Mouse (Mus musculus): ENCODE results near the gene Zfp870. TPM values are rescaled to one million over a fixed set of nuclear protein-coding genes. Genes with fewer than 3 reads are reported as not detected.
"Not testable (repeated sequence)": the region's sequence is repeated elsewhere in the genome, so short reads cannot be mapped to it uniquely, and the experiment has no call there.

The Zfp870 gene
- polyA plus RNA-seq, 1 experiment from 2014 or later, result 7.4 TPM

DNA sequence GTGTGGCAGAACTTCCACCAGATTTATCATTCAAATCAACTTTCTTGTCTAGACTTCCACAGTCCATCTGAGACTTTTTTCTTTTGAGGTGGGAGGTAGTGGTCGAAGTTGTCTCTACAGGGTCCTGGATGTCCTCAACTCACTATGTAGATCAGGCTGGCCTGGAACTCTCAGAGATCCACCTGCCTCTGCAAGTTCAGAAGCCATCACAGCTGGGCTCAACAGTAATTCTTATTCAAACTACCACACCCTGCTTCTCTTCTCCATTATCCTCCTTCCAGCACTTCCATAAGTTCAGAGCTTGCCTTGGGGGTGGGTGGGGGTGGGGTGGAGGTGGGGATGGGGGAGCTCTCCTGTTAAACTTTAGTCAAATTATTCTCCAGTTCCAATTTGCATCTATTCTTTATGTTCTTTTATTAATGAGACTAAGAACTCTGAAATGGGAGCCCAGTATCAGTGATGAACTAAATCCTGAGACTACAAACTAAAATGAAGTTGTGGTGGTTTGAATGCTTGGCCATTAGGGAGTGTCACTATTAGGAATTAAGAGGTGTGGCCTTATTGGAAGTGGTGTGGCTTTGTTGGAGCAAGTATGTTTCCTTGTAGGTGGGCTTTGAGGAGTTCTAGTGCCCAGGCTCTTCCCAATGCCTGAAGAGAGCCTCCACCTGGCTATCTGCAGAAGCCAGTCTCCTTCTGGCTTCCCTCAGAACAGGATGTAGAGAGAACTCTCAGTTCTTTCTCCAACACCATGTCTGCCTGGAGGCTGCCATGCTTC, 10.5 kb upstream of the Zfp870 start:
- Histone ChIP-seq H3K4me3 (no peak overlapping the region), H3K9me3 (no peaks in the 10 kb centered on the region), H3K36me3 (no peaks in the 10 kb centered on the region), H3K4me2 (no peak overlapping the region), H3K27ac (no peak overlapping the region), H3K27me3 (peaks cover 6% of the 10 kb centered on the region; the same call in 1 of the 2 replicates), H3K4me1 (replicated peaks) (0 out of 2 replicates have a peak, but pooled peaks cover 4% of the 10 kb centered on the region), H3K9ac (no peak overlapping the region)
- 92% methylated on average over 1 of the region's 1 CpGs for WGBS
- no peak for ATAC-seq (ENCODE audit: low FRiP score)

DNA sequence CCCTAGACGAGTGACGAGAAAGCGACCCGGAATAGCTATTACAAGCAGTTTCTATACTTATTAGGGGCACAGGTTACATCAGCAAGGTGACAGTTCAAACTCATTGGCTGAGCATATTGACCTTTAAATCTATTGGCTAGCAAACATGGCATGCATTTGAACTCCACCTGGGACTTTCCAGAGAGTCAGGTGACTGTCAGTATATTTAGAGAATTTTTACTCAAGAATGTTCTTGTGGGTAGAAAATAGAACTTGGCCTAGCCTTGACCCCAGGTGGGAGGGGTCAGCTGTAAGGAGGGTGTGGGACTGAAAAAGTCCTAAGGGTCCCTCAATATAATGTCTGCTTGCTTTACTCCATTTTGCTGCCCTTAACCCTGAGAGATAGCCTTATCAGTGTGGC, 4.0 kb upstream of the Zfp870 start:
- Histone ChIP-seq H3K4me3 (no peak overlapping the region), H3K4me2 (no peak overlapping the region), H3K27me3 (no peaks in the 10 kb centered on the region), H3K9ac (no peak overlapping the region), H3K4me1 (replicated peaks) (peaks cover 10% of the 10 kb centered on the region), H3K27ac (no peak overlapping the region), H3K36me3 (no peaks in the 10 kb centered on the region), H3K9me3 (no peaks in the 10 kb centered on the region)
- 95% methylated on average over 4 of the region's 4 CpGs for WGBS
- ATAC-seq (ENCODE audit: low FRiP score), result no peak

DNA sequence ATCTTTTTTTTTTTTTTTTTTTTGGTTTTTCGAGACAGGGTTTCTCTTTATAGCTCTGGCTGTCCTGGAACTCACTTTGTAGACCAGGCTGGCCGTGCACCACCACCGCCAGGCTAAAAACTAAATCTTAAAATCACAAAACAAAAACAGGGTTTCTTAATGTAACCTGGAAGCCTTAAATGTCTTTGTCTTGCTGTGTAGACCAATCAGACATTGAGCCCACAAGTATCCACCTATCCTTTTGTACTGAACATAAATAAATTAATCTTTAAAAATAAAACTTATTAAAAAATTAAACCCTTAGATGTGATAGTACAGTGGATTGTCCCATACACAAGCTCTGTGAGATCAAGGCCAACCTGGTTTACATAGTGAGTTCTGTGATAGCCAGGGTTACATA, 2.5 kb upstream of the Zfp870 start:
- Histone ChIP-seq H3K4me2 (no peak overlapping the region), H3K4me3 (no peak overlapping the region), H3K27me3 (no peaks in the 10 kb centered on the region), H3K4me1 (replicated peaks) (peaks cover 22% of the 10 kb centered on the region), H3K9ac (no peak overlapping the region), H3K27ac (no peak overlapping the region), H3K36me3 (no peaks in the 10 kb centered on the region; the same call in 1 of the 2 replicates), H3K9me3 (no peaks in the 10 kb centered on the region)
- 84% methylated on average over 3 of the region's 3 CpGs for WGBS
- no peak for ATAC-seq (ENCODE audit: low FRiP score)

DNA sequence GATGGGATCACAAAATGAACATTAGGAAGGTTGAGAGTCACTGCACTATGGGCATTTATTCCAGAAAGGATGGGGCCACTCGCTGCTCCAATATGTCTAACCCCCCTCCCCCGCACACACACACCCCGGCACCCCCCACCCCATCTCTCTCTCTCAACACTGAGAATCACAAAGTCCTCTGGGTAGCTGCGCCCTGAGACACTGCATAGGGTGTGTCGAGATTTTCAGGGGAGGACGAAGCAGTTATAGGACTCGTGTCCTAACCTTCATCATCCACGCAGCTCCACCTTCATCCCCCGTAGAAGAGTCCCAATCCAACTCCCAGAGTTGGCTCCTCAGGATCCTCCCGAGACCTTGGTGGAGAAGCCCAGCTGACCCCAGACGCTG, 597 bp downstream of the Zfp870 start:
- Histone ChIP-seq H3K4me1 (replicated peaks) (peaks cover 22% of the 10 kb centered on the region), H3K27me3 (no peaks in the 10 kb centered on the region), H3K9ac (peak overlapping the region; percentile 83), H3K27ac (peak overlapping the region; percentile 79), H3K4me3 (peak overlapping the region; percentile 59), H3K4me2 (peak overlapping the region; percentile 79), H3K9me3 (no peaks in the 10 kb centered on the region), H3K36me3 (no peaks in the 10 kb centered on the region; the same call in 1 of the 2 replicates)
- WGBS, result 2% methylated on average over 11 of the region's 11 CpGs
- ATAC-seq (ENCODE audit: low FRiP score), result peak; percentile 69

DNA sequence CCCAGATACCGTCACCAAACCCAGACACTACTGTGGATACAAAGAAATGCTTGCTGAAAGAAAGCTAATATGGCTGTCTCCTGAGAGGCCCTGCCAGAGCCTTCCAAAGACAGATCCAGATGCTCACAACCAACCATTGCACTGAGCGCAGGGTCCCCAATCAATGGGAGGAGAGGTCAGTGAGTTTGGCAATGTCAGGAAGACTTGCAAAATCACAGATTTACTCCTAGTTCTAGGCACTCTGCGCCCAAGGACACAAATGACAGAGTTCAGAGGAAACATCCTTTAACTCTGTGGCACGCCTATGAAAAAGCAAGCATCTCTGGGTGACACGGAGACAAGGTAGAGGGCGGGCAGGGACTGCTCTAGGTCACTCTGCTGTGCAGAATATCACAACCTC, 1.8 kb downstream of the Zfp870 start:
- peaks cover 22% of the 10 kb centered on the region for H3K4me1 ChIP-seq (replicated peaks)
- no peak for ATAC-seq (ENCODE audit: low FRiP score)
- H3K9me3 ChIP-seq, result no peaks in the 10 kb centered on the region
- H3K9ac ChIP-seq, result no peak overlapping the region
- peak overlapping the region; percentile 79; the same call in 1 of the 2 replicates for H3K4me2 ChIP-seq
- H3K4me3 ChIP-seq, result no peak overlapping the region
- 93% methylated on average over 6 of the region's 6 CpGs for WGBS
- peaks cover 10% of the 10 kb centered on the region for H3K36me3 ChIP-seq
- H3K27ac ChIP-seq, result no peak overlapping the region
- H3K27me3 ChIP-seq, result no peaks in the 10 kb centered on the region

DNA sequence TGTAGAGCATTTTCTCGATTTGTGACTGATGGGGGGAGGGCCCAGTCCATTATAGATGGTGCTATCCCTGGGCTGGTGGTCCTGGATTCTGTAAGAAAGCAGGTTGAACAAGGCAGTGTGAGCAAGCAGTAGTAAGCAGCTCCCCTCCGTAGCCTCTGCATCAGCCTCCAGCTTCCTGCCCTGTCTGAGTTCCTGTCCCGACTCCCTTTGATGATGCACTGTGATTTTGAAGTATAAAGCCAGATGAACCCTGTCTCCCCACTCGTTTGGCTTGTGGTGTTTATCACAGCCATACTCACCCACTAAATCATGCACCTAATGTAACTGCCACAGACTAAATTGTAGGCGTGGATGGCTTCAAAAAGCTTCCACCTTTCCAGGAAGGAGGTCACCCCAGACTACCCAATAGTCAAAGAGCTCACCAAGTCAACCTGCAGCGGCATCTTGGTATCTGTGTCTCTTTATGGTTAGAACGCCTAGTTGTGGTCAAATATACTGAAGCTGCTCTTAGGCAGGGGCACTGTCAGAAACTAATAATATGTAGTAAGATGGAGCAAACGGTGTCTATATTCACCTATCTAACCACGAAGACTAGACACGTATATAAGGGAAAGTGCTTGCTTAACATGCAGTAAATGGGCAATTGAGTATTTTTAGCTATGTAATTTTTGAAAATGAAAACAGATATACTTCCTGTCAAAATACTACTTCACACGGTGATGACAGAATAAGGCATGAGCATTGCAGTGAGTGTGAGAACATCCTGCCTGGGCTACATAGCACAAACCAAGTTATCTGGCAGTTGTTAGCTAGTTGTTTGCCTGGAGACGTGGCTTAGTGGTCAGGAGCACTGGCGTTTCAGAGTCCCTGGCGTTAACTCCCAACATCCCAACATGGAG, 10.9 kb downstream of the Zfp870 start:
- H3K4me2 ChIP-seq, result no peak overlapping the region
- no peak overlapping the region for H3K9ac ChIP-seq
- H3K9me3 ChIP-seq, result peaks cover 6% of the 10 kb centered on the region; the same call in 1 of the 2 replicates
- H3K4me1 ChIP-seq (replicated peaks), result no peaks in the 10 kb centered on the region
- H3K36me3 ChIP-seq, result peaks cover 71% of the 10 kb centered on the region
- H3K27ac ChIP-seq, result no peak overlapping the region
- peaks cover 17% of the 10 kb centered on the region; the same call in 1 of the 2 replicates for H3K27me3 ChIP-seq
- no peak overlapping the region for H3K4me3 ChIP-seq
- no peak for ATAC-seq (ENCODE audit: low FRiP score)
- 93% methylated on average over 14 of the region's 14 CpGs for WGBS

DNA sequence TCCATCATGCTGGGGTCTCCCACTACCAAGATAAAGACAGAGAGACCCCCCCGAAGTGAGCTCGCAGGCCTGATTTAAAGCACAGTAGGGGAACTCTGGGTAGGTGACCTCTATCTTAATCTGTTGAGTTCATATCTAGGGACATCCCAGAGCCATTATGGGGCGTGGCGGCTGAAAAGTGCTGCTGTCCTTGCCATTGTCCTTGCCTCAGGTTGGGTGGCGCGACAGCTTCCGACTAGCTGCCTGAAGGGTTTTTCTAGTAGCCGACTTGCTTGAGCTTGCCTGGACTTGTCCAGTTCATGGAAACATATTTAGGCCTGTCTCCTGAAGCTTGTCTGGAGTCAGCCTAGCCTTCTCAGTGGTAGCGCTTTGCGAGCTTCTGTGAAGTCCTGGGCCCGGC, 12.7 kb downstream of the Zfp870 start:
- 96% methylated on average over 11 of the region's 11 CpGs for WGBS

DNA sequence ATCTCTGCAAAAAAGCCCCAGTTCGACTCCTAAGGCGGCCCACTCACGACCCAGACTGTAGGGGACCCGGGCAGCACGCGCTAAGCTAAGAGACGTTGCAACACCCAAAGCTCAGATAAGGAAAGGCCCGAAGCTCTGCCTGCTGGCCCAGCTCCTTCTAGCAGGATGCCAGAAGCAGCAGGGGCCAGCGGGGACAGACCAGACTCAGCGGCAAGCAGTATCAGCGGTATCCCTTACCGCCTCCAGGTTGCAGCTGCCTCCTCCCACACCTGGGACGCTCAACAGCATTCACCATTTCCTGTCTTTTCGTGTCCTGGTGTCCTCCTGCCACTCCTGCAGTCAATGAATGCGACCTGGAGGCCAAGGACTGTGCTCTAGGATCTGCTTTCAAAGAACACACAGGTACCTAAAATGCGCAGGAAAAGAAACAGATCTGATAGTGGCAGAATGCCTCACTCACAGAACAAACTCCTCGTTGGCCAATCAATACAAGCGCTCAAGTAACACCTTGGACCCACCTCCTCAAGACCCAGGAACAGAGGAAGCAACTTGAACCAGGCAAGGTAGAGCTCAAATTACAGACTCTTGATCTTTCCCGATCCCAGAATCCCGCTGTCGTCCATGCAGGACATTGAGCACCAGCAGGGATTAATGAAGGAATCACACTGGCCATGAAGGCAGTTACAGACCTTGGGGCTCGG, 13.8 kb downstream of the Zfp870 start:
- Histone ChIP-seq H3K4me1 (replicated peaks) (no peaks in the 10 kb centered on the region), H3K9ac (no peak overlapping the region), H3K27me3 (peaks cover 17% of the 10 kb centered on the region; the same call in 1 of the 2 replicates), H3K4me2 (no peak overlapping the region), H3K36me3 (peaks cover 41% of the 10 kb centered on the region), H3K27ac (no peak overlapping the region), H3K9me3 (peaks cover 6% of the 10 kb centered on the region; the same call in 1 of the 2 replicates), H3K4me3 (no peak overlapping the region)
- ATAC-seq (ENCODE audit: low FRiP score), result no peak
- 16% methylated on average over 22 of the region's 22 CpGs for WGBS

More for the DNA sequence above, 12.7 kb downstream of the Zfp870 start:
- no peak for ATAC-seq (ENCODE audit: low FRiP score)
- Histone ChIP-seq H3K27ac (no peak overlapping the region), H3K4me2 (no peak overlapping the region), H3K9ac (no peak overlapping the region), H3K27me3 (peaks cover 17% of the 10 kb centered on the region; the same call in 1 of the 2 replicates), H3K4me3 (no peak overlapping the region), H3K4me1 (replicated peaks) (no peaks in the 10 kb centered on the region), H3K9me3 (peaks cover 6% of the 10 kb centered on the region; the same call in 1 of the 2 replicates), H3K36me3 (peaks cover 53% of the 10 kb centered on the region)

DNA sequence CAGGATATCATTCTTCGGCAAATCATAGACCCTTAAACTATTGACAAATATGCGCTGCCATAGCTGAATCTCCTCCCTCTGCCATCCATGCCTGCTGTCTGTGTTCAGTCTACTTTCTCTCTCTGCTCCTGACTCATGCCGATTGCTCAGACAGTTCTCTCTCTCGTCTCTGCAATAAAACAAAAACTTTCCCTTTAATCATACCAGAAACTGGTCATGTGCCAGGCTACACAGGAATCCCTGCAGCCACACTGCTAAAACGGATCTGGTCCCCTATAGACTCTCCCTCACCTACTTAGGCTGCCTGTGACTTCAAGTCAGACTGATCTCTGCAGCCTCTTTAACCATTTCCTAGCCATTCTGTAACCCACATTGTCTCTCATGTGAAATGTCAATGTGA, 18.7 kb downstream of the Zfp870 start:
- H3K4me3 ChIP-seq, result no peak overlapping the region
- H3K27me3 ChIP-seq, result 0 out of 2 replicates have a peak, but pooled peaks cover 6% of the 10 kb centered on the region
- H3K4me1 ChIP-seq (replicated peaks), result no peaks in the 10 kb centered on the region
- no peak for ATAC-seq (ENCODE audit: low FRiP score)
- H3K9ac ChIP-seq, result no peak overlapping the region
- no peak overlapping the region for H3K27ac ChIP-seq
- H3K4me2 ChIP-seq, result no peak overlapping the region
- 76% methylated on average over 5 of the region's 5 CpGs for WGBS
- no peaks in the 10 kb centered on the region for H3K9me3 ChIP-seq
- H3K36me3 ChIP-seq, result no peaks in the 10 kb centered on the region

DNA sequence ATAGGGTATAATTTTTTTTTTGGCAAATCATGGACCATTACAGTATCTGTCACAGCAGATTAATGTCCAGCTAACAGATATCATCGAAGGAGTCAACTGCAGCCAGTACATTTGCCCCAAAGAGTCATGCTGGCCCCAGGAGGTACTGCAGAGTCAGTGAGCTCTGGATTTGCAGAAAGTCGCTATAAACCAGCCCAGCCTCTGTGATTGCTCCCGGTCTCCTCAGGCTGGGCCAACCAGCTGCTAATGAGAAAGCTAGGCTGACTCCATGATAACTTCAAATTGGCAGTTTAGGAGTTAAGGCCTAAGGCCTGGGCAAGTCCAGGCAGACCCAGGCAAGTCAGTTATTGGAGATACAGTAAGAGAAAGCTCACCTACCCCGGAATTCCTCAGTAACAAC, 19.4 kb downstream of the Zfp870 start:
- 0 out of 2 replicates have a peak, but pooled peaks cover 2% of the 10 kb centered on the region for H3K27me3 ChIP-seq
- no peak for ATAC-seq (ENCODE audit: low FRiP score)
- H3K9ac ChIP-seq, result no peak overlapping the region
- no peak overlapping the region for H3K4me3 ChIP-seq
- H3K9me3 ChIP-seq, result no peaks in the 10 kb centered on the region
- H3K27ac ChIP-seq, result no peak overlapping the region
- no peaks in the 10 kb centered on the region for H3K36me3 ChIP-seq
- H3K4me2 ChIP-seq, result no peak overlapping the region
- no peaks in the 10 kb centered on the region for H3K4me1 ChIP-seq (replicated peaks)
- 90% methylated on average over 4 of the region's 4 CpGs for WGBS

DNA sequence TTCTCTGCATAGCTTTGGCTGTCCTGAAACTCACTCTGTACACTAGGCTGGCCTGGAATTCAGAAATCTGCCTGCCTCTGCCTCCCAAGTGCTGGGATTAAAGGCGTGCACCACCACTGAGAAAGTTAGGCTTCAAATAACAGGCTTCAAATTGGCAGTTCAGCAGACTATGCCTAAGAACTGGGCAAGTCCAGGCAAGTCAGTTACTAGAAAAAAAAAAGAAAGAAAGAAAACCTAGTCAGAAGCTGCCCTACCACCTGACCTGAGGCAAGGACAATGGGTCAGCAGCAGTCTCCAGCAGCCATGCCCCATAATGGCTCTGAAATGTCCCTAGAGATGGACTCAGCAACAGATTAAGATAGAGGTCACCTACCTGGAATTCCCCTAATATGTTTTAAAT, 20.0 kb downstream of the Zfp870 start:
- Histone ChIP-seq H3K27ac (no peak overlapping the region), H3K27me3 (no peaks in the 10 kb centered on the region), H3K36me3 (no peaks in the 10 kb centered on the region), H3K9ac (no peak overlapping the region), H3K9me3 (no peaks in the 10 kb centered on the region), H3K4me2 (no peak overlapping the region), H3K4me1 (replicated peaks) (no peaks in the 10 kb centered on the region), H3K4me3 (no peak overlapping the region)
- WGBS, result 100% methylated on average over 1 of the region's 1 CpGs
- no peak for ATAC-seq (ENCODE audit: low FRiP score)

DNA sequence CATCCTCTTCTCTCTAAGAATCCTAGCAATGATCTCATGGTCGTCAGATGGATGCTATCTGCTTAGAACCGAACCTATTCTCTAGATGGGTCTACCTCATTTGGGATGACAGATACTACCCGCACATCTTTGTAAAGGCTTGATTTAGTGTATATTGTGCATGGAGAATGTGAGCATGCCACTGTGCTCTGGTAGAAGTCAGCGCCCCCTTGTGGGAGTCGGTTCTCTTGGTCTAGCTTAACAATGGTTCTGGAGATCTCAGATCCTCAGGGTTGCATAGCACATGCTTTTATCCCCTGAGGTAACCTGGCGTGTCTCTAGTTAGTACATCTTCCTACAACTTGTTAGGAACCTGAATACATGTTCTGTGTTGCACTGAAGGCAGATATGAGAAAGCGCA, 24.2 kb downstream of the Zfp870 start:
- H3K9ac ChIP-seq; H3K4me1 ChIP-seq (replicated peaks); H3K36me3 ChIP-seq; ATAC-seq (ENCODE audit: low FRiP score); H3K4me2 ChIP-seq; H3K4me3 ChIP-seq; H3K9me3 ChIP-seq; H3K27me3 ChIP-seq; H3K27ac ChIP-seq: not testable (repeated sequence)
- 50% methylated on average over 5 of the region's 7 CpGs for WGBS

All from hindbrain, embryonic 13.5 days (tissue).